Comparison of ENCODE assay signal across 9 mouse cellular contexts in the genomic region with DNA sequence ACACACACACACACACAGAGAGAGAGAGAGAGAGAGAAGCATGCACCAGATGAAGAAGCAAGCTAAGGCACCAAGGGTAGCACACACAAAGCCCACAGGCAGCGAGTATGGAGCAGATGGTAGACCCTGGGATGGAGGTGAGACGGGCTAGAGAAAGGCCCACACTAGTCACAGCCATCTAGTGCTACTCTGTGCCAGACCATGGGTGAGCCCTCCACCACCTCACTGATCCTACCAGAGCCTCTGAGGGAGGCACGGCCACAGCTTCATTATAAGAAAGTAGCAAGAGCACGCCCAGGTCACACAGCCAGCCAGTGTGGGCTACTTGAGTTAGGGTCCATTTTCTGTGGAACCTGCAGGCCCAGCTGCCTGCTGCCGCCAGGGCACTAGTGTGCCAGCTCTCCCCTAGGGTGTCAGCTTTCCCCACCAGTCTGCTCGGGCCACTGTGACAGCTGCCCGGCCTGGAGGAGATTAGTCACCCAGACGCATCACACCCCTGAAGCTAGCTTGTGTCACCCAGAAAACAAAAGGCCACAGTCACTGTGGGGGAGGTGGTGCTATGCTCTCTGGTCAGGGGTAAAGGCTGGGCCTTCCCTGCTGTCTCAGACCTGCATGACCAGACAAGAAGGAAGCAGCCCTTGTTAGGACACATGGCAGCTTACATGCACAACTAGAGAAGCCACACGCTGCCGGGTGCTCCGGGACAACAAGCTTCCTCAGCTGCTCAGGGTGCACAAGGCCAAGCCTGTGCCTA. TPM values are rescaled to one million over a fixed set of nuclear protein-coding genes. Genes with fewer than 3 reads are reported as not detected.
DNase-seq lines count a peak whose midpoint lies in the region; ATAC-seq lines count a peak whose summit lies in the region.
"Had no signal": no experiment of that assay in that cellular context is flagged by ENCODE, and none has a peak within 500 bp of the region (broad histone marks: within the 10 kb centered on the region; RNA-seq: fewer than 3 reads in every experiment).

No protein-coding gene starts in this region.

- no peak for DNase-seq in kidney, adult 9 months
- peak; percentile 42 for DNase-seq in adipocyte (ENCODE audit: low spot score)
- peak; percentile 60 to 62 for DNase-seq in lung, postnatal 4 days
- no peak for DNase-seq in right cerebral cortex, postnatal 36 days (ENCODE audit: low spot score in 2 of 2)
- DNase-seq in layer of hippocampus, adult 8-10 months (ENCODE audit: low spot score in 2 of 2): no peak

- no peaks in the 10 kb centered on the region for H3K9me3 ChIP-seq in kidney, embryonic 16.5 days (ENCODE audit: low read length)
- H3K9me3 ChIP-seq in forebrain, embryonic 12.5 days: no peaks in the 10 kb centered on the region
- H3K9me3 ChIP-seq in hindbrain, embryonic 15.5 days: no peaks in the 10 kb centered on the region

- peak overlapping the region; percentile 36 for H3K9ac ChIP-seq in kidney, embryonic 16.5 days (replicated peaks; ENCODE audit: low read length)
- no peak overlapping the region for H3K9ac ChIP-seq in forebrain, embryonic 12.5 days
- no peak overlapping the region for H3K9ac ChIP-seq in hindbrain, embryonic 15.5 days

- no peaks in the 10 kb centered on the region for H3K36me3 ChIP-seq in kidney, embryonic 16.5 days (ENCODE audit: insufficient read depth, low read length)
- no peaks in the 10 kb centered on the region for H3K36me3 ChIP-seq in forebrain, embryonic 12.5 days (replicated peaks)
- H3K36me3 ChIP-seq in hindbrain, embryonic 15.5 days: no peaks in the 10 kb centered on the region

- no peak overlapping the region for H3K4me2 ChIP-seq in kidney, embryonic 16.5 days (replicated peaks; ENCODE audit: low read depth, low read length)
- H3K4me2 ChIP-seq in forebrain, embryonic 12.5 days: no peak overlapping the region
- H3K4me2 ChIP-seq in hindbrain, embryonic 15.5 days: no peak overlapping the region

- H3K4me1 ChIP-seq in kidney, embryonic 16.5 days (ENCODE audit: insufficient read depth, low read length): peaks cover 60% of the 10 kb centered on the region
- H3K4me1 ChIP-seq in forebrain, embryonic 12.5 days: peaks cover 49% of the 10 kb centered on the region
- H3K4me1 ChIP-seq in hindbrain, embryonic 15.5 days (replicated peaks): peaks cover 41% of the 10 kb centered on the region

- ATAC-seq in kidney, embryonic 16.5 days (ENCODE audit: low FRiP score, low TSS enrichment): 0 out of 2 replicates have a peak, but pooled peaks have one; percentile 10
- ATAC-seq in forebrain, embryonic 12.5 days (ENCODE audit: low FRiP score): 0 out of 2 replicates have a peak, but pooled peaks have one; percentile 18
- ATAC-seq in hindbrain, embryonic 15.5 days (ENCODE audit: low FRiP score, low read depth): 0 out of 2 replicates have a peak, but pooled peaks have one; percentile 25

- H3K27ac ChIP-seq in kidney, embryonic 16.5 days (ENCODE audit: low read length): peak overlapping the region; percentile 47; the same call in 1 of the 2 replicates
- peak overlapping the region; percentile 54 for H3K27ac ChIP-seq in forebrain, embryonic 12.5 days
- H3K27ac ChIP-seq in hindbrain, embryonic 15.5 days (replicated peaks): peak overlapping the region; percentile 28

- H3K4me3 ChIP-seq in kidney, embryonic 16.5 days (ENCODE audit: low read length): no peak overlapping the region
- no peak overlapping the region for H3K4me3 ChIP-seq in forebrain, embryonic 12.5 days (replicated peaks)
- no peak overlapping the region for H3K4me3 ChIP-seq in hindbrain, embryonic 15.5 days

- no peaks in the 10 kb centered on the region for H3K27me3 ChIP-seq in kidney, embryonic 16.5 days (ENCODE audit: insufficient read depth, low read length)
- no peaks in the 10 kb centered on the region for H3K27me3 ChIP-seq in forebrain, embryonic 12.5 days
- H3K27me3 ChIP-seq in hindbrain, embryonic 15.5 days: no peaks in the 10 kb centered on the region

- WGBS in kidney, embryonic 16.5 days: 52% methylated on average over 11 of the region's 11 CpGs
- 50% methylated on average over 11 of the region's 11 CpGs for WGBS in forebrain, embryonic 12.5 days
- 43% methylated on average over 11 of the region's 11 CpGs for WGBS in hindbrain, embryonic 15.5 days

RNA-seq across cellular contexts. Expression of a gene that starts 2.1 kb away (rescaled TPM):
- 0.27 and 0.71 TPM in 2 replicates for polyA plus RNA-seq in kidney, embryonic 16.5 days (2015; fragmentation: Nextera tagmentation; extraction: Ambion mirVana)
- polyA plus RNA-seq in forebrain, embryonic 12.5 days (2016; fragmentation: Nextera tagmentation; extraction: Ambion mirVana): 0.46 and 0.52 TPM in 2 replicates
- polyA plus RNA-seq in hindbrain, embryonic 15.5 days (2015; fragmentation: Nextera tagmentation; extraction: Ambion mirVana): 0.30 and 0.32 TPM in 2 replicates
- not detected for total RNA-seq in layer of hippocampus, adult 8-10 months (2022)
- total RNA-seq: adrenal gland, adult 18-20 months had no signal

RNA-seq across cellular contexts. Expression of a gene that starts 15.5 kb away (rescaled TPM):
- 1,159 and 1,184 TPM in 2 replicates for polyA plus RNA-seq in kidney, embryonic 16.5 days (2015; fragmentation: Nextera tagmentation; extraction: Ambion mirVana)
- 834 and 889 TPM in 2 replicates for polyA plus RNA-seq in forebrain, embryonic 12.5 days (2016; fragmentation: Nextera tagmentation; extraction: Ambion mirVana)
- 187 and 224 TPM in 2 replicates for polyA plus RNA-seq in hindbrain, embryonic 15.5 days (2015; fragmentation: Nextera tagmentation; extraction: Ambion mirVana)
- total RNA-seq in layer of hippocampus, adult 8-10 months (2022): 10 to 100 TPM; 21.4 to 27.8 (median 24.1) TPM

RNA-seq across cellular contexts. Expression of a gene that starts 20.5 kb away (rescaled TPM):
- 0.11 and 0.19 TPM in 2 replicates for polyA plus RNA-seq in kidney, embryonic 16.5 days (2015; fragmentation: Nextera tagmentation; extraction: Ambion mirVana)
- 0.31 and 0.72 TPM in 2 replicates for polyA plus RNA-seq in forebrain, embryonic 12.5 days (2016; fragmentation: Nextera tagmentation; extraction: Ambion mirVana)
- polyA plus RNA-seq in hindbrain, embryonic 15.5 days (2015; fragmentation: Nextera tagmentation; extraction: Ambion mirVana): 0.87 and 1.2 TPM in 2 replicates
- total RNA-seq in layer of hippocampus, adult 8-10 months (2022): 10 to 100 TPM; 27.0 to 29.9 (median 29.1) TPM

RNA-seq across cellular contexts. Expression of a gene that starts 28.1 kb away (rescaled TPM):
- polyA plus RNA-seq in kidney, embryonic 16.5 days (2015; fragmentation: Nextera tagmentation; extraction: Ambion mirVana): 52.0 and 52.1 TPM in 2 replicates
- 24.4 and 28.5 TPM in 2 replicates for polyA plus RNA-seq in forebrain, embryonic 12.5 days (2016; fragmentation: Nextera tagmentation; extraction: Ambion mirVana)
- polyA plus RNA-seq in hindbrain, embryonic 15.5 days (2015; fragmentation: Nextera tagmentation; extraction: Ambion mirVana): 32.4 and 40.9 TPM in 2 replicates
- 100 to 1,000 TPM; 463 to 479 (median 474) TPM for total RNA-seq in layer of hippocampus, adult 8-10 months (2022)

Comparison
In these comparisons a context has a peak if more than half of its experiments do, and no peak if none do; other contexts are left out.
1. DNase-seq: peak in adipocyte (single experiment) and lung, postnatal 4 days (2 of 2); none in kidney, adult 9 months (single experiment), right cerebral cortex, postnatal 36 days (0 of 2) and layer of hippocampus, adult 8-10 months (0 of 2).
2. Peak in every context shown above with its lines, with median percentiles within 50 percentile points of each other: ATAC-seq and H3K27ac ChIP-seq.